Mouse (Mus musculus): Measurements from ENCODE around the gene Gm11236. TPM values are rescaled to one million over a fixed set of nuclear protein-coding genes. Genes with fewer than 3 reads are reported as not detected.
"Not testable (repeated sequence)": the region's sequence is repeated elsewhere in the genome, so short reads cannot be mapped to it uniquely, and the experiment has no call there.

Gene Gm11236
- polyA plus RNA-seq (2015; fragmentation: Nextera tagmentation; extraction: Ambion mirVana): not detected in 2 replicates

GRCm38 (mm10) chr4:73637821-73638220, at the start of gene Gm11236:
Gene Gm11236, plus strand, starts transcription at chr4:73638121.
- not testable (repeated sequence) for H3K36me3 ChIP-seq; H3K4me3 ChIP-seq; H3K4me2 ChIP-seq; H3K27ac ChIP-seq; H3K9me3 ChIP-seq (replicated peaks); H3K9ac ChIP-seq; ATAC-seq (replicated peaks; ENCODE audit: insufficient number of reproducible peaks, insufficient read depth, low FRiP score, low read depth); H3K4me1 ChIP-seq (replicated peaks); H3K27me3 ChIP-seq
- no CpG with 5 or more reads among the region's 4 CpGs for WGBS

GRCm38 (mm10) chr4:73599248-73599647, 38.7 kb upstream of the Gm11236 start:
- Histone ChIP-seq H3K9ac (no peak overlapping the region), H3K4me3 (no peak overlapping the region), H3K27me3 (no peaks in the 10 kb centered on the region), H3K4me1 (replicated peaks) (no peaks in the 10 kb centered on the region), H3K9me3 (replicated peaks) (no peaks in the 10 kb centered on the region), H3K4me2 (no peak overlapping the region), H3K27ac (no peak overlapping the region), H3K36me3 (no peaks in the 10 kb centered on the region)
- no peak for ATAC-seq (replicated peaks; ENCODE audit: insufficient number of reproducible peaks, insufficient read depth, low FRiP score, low read depth)
- WGBS: 9% methylated on average over 3 of the region's 3 CpGs

- not testable (repeated sequence) for H3K9me3 ChIP-seq (replicated peaks); H3K36me3 ChIP-seq; ATAC-seq (replicated peaks; ENCODE audit: insufficient number of reproducible peaks, insufficient read depth, low FRiP score, low read depth); H3K4me3 ChIP-seq; H3K27me3 ChIP-seq; H3K9ac ChIP-seq; H3K27ac ChIP-seq; H3K4me2 ChIP-seq; H3K4me1 ChIP-seq (replicated peaks)
- no CpG with 5 or more reads among the region's 3 CpGs for WGBS
Measured at GRCm38 (mm10) chr4:73607581-73607980, 30.3 kb upstream of the Gm11236 start, which contains the start of gene Gm11238. Gene Gm11238, plus strand, starts transcription at chr4:73607881.

GRCm38 (mm10) chr4:73622684-73623083, 15.2 kb upstream of the Gm11236 start, which contains the start of gene Gm11237:
Gene Gm11237, plus strand, starts transcription at chr4:73622984.
- H3K4me1 ChIP-seq (replicated peaks); H3K9ac ChIP-seq; H3K36me3 ChIP-seq; H3K4me3 ChIP-seq; H3K27ac ChIP-seq; ATAC-seq (replicated peaks; ENCODE audit: insufficient number of reproducible peaks, insufficient read depth, low FRiP score, low read depth); H3K9me3 ChIP-seq (replicated peaks); H3K4me2 ChIP-seq; H3K27me3 ChIP-seq: not testable (repeated sequence)
- WGBS: no CpG with 5 or more reads among the region's 3 CpGs

- not testable (repeated sequence) for ATAC-seq (replicated peaks; ENCODE audit: insufficient number of reproducible peaks, insufficient read depth, low FRiP score, low read depth); H3K27me3 ChIP-seq; H3K9ac ChIP-seq; H3K4me3 ChIP-seq; H3K9me3 ChIP-seq (replicated peaks); H3K4me1 ChIP-seq (replicated peaks); H3K4me2 ChIP-seq; H3K27ac ChIP-seq; H3K36me3 ChIP-seq
- whole genome bisulfite sequencing: 60% methylated on average over 4 of the region's 4 CpGs
Measured at GRCm38 (mm10) chr4:73661864-73662263, 23.9 kb downstream of the Gm11236 start.

GRCm38 (mm10) chr4:73668054-73668453, 30.1 kb downstream of the Gm11236 start, which contains the start of gene Gm11239:
Gene Gm11239, plus strand, starts transcription at chr4:73668354.
- H3K4me2 ChIP-seq: not testable (repeated sequence)

GRCm38 (mm10) chr4:73683216-73683615, 45.3 kb downstream of the Gm11236 start, which contains the start of gene Gm428:
Gene Gm428, plus strand, starts transcription at chr4:73683516.
- H3K4me2 ChIP-seq; H3K9ac ChIP-seq; H3K27me3 ChIP-seq; H3K4me3 ChIP-seq; H3K36me3 ChIP-seq; H3K4me1 ChIP-seq (replicated peaks); H3K9me3 ChIP-seq (replicated peaks); ATAC-seq (replicated peaks; ENCODE audit: insufficient number of reproducible peaks, insufficient read depth, low FRiP score, low read depth); H3K27ac ChIP-seq: not testable (repeated sequence)
- 70% methylated on average over 1 of the region's 4 CpGs for WGBS

More at GRCm38 (mm10) chr4:73668054-73668453, 30.1 kb downstream of the Gm11236 start, which contains the start of gene Gm11239:
- not testable (repeated sequence) for H3K27me3 ChIP-seq; ATAC-seq (replicated peaks; ENCODE audit: insufficient number of reproducible peaks, insufficient read depth, low FRiP score, low read depth); H3K4me3 ChIP-seq; H3K36me3 ChIP-seq; H3K27ac ChIP-seq; H3K4me1 ChIP-seq (replicated peaks); H3K9ac ChIP-seq; H3K9me3 ChIP-seq (replicated peaks)
- WGBS: no CpG with 5 or more reads among the region's 4 CpGs

Other genes with a start within 250 kb of the Gm11236 start
- gene Gm11487, start 233.0 kb upstream of the Gm11236 start, polyA plus RNA-seq (2015; fragmentation: Nextera tagmentation; extraction: Ambion mirVana): not detected in 2 replicates
- gene Gm11238, start 30.2 kb upstream of the Gm11236 start, polyA plus RNA-seq (2015; fragmentation: Nextera tagmentation; extraction: Ambion mirVana): not detected in 2 replicates
- not detected in 2 replicates for gene Gm11237, start 15.1 kb upstream of the Gm11236 start, polyA plus RNA-seq (2015; fragmentation: Nextera tagmentation; extraction: Ambion mirVana)
- gene Gm11239, start 30.2 kb downstream of the Gm11236 start, polyA plus RNA-seq (2015; fragmentation: Nextera tagmentation; extraction: Ambion mirVana): not detected in 2 replicates
- gene Gm428, start 45.4 kb downstream of the Gm11236 start, polyA plus RNA-seq (2015; fragmentation: Nextera tagmentation; extraction: Ambion mirVana): not detected in 2 replicates
- gene Rasef, start 152.9 kb downstream of the Gm11236 start, polyA plus RNA-seq (2015; fragmentation: Nextera tagmentation; extraction: Ambion mirVana): 0.44 and 1.1 TPM in 2 replicates
- not detected in 2 replicates for gene Gm11758, start 238.1 kb downstream of the Gm11236 start, polyA plus RNA-seq (2015; fragmentation: Nextera tagmentation; extraction: Ambion mirVana)

Data from heart, embryonic 15.5 days (tissue).